Mouse (Mus musculus): ENCODE data around the gene Anks1b. TPM values are rescaled to one million over a fixed set of nuclear protein-coding genes. Genes with fewer than 3 reads are reported as not detected.

The Anks1b gene
- polyA plus RNA-seq, 1 experiment from 2014 or later, result 17.3 TPM

DNA sequence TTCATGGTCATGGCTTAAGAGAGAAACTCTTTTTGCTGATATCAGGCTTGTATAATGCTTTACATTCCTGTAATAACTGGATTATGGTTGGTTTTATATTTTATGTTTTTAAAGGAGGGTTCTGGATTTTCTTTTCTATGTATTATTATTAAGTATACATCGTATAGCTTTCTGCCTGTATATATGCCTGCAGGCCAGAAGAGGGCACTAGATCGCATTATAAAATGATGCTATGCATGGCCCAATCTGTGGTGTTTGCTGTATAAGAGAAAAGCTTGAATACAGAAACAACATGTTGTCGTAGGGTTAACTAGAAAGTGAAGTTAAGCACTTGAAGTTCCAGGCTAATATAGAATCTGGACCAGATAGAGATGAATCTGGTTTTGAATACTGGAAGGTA lies 362.0 kb downstream of the Anks1b start:
- Histone ChIP-seq H3K4me1 (replicated peaks; ENCODE audit: control insufficient read depth, insufficient read depth, low read length) (no peaks in the 10 kb centered on the region), H3K9ac (ENCODE audit: low read length) (no peak overlapping the region), H3K4me2 (ENCODE audit: low read depth, low read length, severe bottlenecking) (no peak overlapping the region), H3K4me3 (ENCODE audit: low read depth, low read length) (no peak overlapping the region), H3K36me3 (ENCODE audit: control insufficient read depth, insufficient read depth, low read length) (no peaks in the 10 kb centered on the region), H3K9me3 (ENCODE audit: control insufficient read depth, low read length) (no peaks in the 10 kb centered on the region), H3K27me3 (ENCODE audit: control insufficient read depth, insufficient read depth, low read length) (no peaks in the 10 kb centered on the region), H3K27ac (ENCODE audit: low read depth, low read length) (no peak overlapping the region)
- DNase-seq (ENCODE audit: low spot score) (no peak), ATAC-seq (replicated peaks; ENCODE audit: low FRiP score) (no peak)
- WGBS, result 73% methylated on average over 3 of the region's 3 CpGs

DNA sequence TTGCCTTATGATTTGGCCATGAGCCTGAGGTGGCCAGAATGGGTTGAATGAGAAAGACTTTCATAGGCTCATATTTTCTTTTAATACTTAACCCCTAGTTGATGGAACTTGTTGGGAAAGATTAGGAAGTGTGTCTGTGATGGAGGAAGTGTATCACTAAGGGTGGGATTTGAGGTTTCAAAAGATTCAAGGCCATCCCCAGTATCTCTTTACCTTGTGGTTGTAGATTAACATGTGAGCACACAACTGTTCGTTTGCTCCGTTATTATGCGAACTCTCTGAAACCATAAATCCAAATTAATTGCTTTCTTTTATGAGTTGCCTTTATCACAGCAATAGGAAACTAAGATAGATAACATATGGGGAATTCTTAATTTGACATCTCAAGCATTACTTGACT lies 364.0 kb downstream of the Anks1b start:
- Histone ChIP-seq H3K36me3 (ENCODE audit: control insufficient read depth, insufficient read depth, low read length) (no peaks in the 10 kb centered on the region), H3K9ac (ENCODE audit: low read length) (no peak overlapping the region), H3K4me2 (ENCODE audit: low read depth, low read length, severe bottlenecking) (no peak overlapping the region), H3K4me1 (replicated peaks; ENCODE audit: control insufficient read depth, insufficient read depth, low read length) (no peaks in the 10 kb centered on the region), H3K4me3 (ENCODE audit: low read depth, low read length) (no peak overlapping the region), H3K9me3 (ENCODE audit: control insufficient read depth, low read length) (no peaks in the 10 kb centered on the region), H3K27me3 (ENCODE audit: control insufficient read depth, insufficient read depth, low read length) (no peaks in the 10 kb centered on the region), H3K27ac (ENCODE audit: low read depth, low read length) (no peak overlapping the region)
- ATAC-seq (replicated peaks; ENCODE audit: low FRiP score) (no peak), DNase-seq (ENCODE audit: low spot score) (no peak)
- 94% methylated on average over 3 of the region's 3 CpGs for WGBS

DNA sequence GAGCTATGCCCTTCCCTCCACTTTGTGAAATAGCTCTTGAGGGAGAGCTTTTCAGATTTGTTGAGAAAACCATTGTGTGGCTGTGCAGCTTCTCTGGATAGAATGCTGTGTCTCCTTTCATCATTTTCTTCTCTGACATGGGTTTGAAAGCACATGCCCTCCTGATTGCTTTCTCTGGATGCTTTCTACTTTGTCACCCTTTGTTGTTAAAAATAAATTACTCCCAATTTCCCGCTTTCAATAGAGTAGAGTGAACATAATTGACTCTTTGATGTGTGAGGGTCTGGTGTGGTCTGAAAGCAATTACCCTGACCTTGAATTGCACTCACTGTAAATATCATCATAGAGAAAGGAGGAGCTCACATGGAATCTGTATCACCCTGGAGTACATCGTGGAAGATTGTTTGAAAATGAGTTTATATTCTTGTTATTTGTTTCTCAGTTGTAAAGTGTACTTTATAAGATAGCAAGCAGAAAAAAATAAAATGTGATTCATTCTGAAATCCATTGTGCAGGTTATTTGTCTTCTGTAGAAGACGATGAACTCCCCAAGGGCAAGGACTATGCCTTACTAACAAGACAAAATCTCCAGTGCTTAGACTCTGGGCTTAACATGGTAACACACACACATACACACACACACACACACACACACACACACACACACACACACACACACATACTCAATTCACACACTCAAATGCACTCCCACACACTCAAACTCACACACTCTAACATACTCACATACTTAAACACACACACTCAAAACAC lies 385.8 kb downstream of the Anks1b start:
- Histone ChIP-seq H3K9me3 (ENCODE audit: control insufficient read depth, low read length) (no peaks in the 10 kb centered on the region), H3K4me2 (ENCODE audit: low read depth, low read length, severe bottlenecking) (no peak overlapping the region), H3K4me1 (replicated peaks; ENCODE audit: control insufficient read depth, insufficient read depth, low read length) (no peaks in the 10 kb centered on the region), H3K27ac (ENCODE audit: low read depth, low read length) (no peak overlapping the region), H3K27me3 (ENCODE audit: control insufficient read depth, insufficient read depth, low read length) (no peaks in the 10 kb centered on the region), H3K4me3 (ENCODE audit: low read depth, low read length) (no peak overlapping the region), H3K9ac (ENCODE audit: low read length) (no peak overlapping the region), H3K36me3 (ENCODE audit: control insufficient read depth, insufficient read depth, low read length) (no peaks in the 10 kb centered on the region)
- DNase-seq (ENCODE audit: low spot score) (no peak), ATAC-seq (replicated peaks; ENCODE audit: low FRiP score) (peak; percentile 74)
- 28% methylated on average over 3 of the region's 3 CpGs for WGBS

DNA sequence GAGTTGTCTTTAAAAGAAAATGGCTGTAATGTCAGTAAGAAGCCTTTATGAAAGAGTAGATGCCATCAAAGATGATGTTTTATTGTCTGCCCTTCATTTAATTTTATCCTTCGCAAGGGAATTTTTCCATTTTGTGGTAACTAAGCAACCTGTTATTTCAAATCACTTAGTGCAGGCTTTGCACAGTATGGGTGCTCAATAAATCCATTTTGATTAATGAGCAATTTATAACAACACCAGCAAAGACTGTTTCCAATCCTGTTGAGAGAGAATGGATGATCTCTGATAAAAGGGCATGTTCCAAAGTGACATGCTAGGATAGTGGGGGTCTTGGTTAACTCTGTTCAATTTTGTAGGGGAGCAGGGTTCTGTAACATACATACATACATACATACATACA lies 398.0 kb downstream of the Anks1b start:
- H3K4me3 ChIP-seq (ENCODE audit: low read depth, low read length), result no peak overlapping the region
- H3K36me3 ChIP-seq (ENCODE audit: control insufficient read depth, insufficient read depth, low read length), result no peaks in the 10 kb centered on the region
- H3K9me3 ChIP-seq (ENCODE audit: control insufficient read depth, low read length), result no peaks in the 10 kb centered on the region
- no peaks in the 10 kb centered on the region for H3K4me1 ChIP-seq (replicated peaks; ENCODE audit: control insufficient read depth, insufficient read depth, low read length)
- DNase-seq (ENCODE audit: low spot score) (no peak), ATAC-seq (replicated peaks; ENCODE audit: low FRiP score) (no peak)
- no peak overlapping the region for H3K9ac ChIP-seq (ENCODE audit: low read length)
- WGBS, result 81% methylated on average over 1 of the region's 1 CpGs
- no peaks in the 10 kb centered on the region for H3K27me3 ChIP-seq (ENCODE audit: control insufficient read depth, insufficient read depth, low read length)
- H3K27ac ChIP-seq (ENCODE audit: low read depth, low read length), result no peak overlapping the region
- no peak overlapping the region for H3K4me2 ChIP-seq (ENCODE audit: low read depth, low read length, severe bottlenecking)

DNA sequence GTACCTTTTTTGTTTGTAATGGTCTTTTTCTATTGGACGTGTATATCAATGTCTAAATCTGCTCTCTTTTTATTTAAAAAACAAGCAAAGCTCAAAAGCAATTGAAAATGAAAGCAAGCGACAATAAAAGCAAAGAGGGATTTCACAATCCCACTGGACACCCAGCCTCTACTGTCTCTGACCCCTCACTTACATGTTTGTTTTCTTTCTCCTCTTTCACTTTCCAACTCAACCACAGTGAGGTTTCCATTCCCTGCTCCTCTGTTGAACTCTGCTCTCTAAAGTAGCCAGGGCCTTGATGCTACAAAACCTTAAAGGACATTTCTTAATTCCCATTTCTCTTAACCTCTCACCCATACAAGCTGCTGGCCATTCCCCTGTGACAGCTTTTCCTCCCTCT lies 400.0 kb downstream of the Anks1b start:
- WGBS, result 92% methylated on average over 2 of the region's 2 CpGs
- no peak for ATAC-seq (replicated peaks; ENCODE audit: low FRiP score)
- DNase-seq (ENCODE audit: low spot score), result no peak

DNA sequence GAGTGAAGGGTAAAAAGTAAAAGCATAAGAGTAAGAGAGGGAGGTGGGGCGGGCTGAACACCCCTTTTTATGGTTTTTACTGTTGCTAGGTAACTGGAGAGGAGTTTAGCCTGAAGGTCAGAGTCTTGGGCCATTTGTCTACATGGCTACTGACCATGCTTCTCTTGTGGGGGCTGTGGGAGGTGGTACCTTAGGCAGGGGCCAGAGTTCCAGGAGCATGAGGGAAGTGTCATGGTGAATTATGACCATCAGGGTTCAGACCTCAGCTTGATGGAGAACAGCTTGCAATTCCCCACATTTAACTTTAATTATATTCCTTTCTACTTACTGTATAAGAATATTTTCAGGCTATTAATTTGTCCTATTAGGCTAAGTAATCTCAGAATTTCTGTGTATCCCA lies 413.3 kb downstream of the Anks1b start:
- no peak for ATAC-seq (replicated peaks; ENCODE audit: low FRiP score)

More for the DNA sequence above, 400.0 kb downstream of the Anks1b start:
- Histone ChIP-seq H3K27me3 (ENCODE audit: control insufficient read depth, insufficient read depth, low read length) (no peaks in the 10 kb centered on the region), H3K36me3 (ENCODE audit: control insufficient read depth, insufficient read depth, low read length) (no peaks in the 10 kb centered on the region), H3K4me2 (ENCODE audit: low read depth, low read length, severe bottlenecking) (no peak overlapping the region), H3K4me3 (ENCODE audit: low read depth, low read length) (no peak overlapping the region), H3K9me3 (ENCODE audit: control insufficient read depth, low read length) (no peaks in the 10 kb centered on the region), H3K9ac (ENCODE audit: low read length) (no peak overlapping the region), H3K4me1 (replicated peaks; ENCODE audit: control insufficient read depth, insufficient read depth, low read length) (no peaks in the 10 kb centered on the region), H3K27ac (ENCODE audit: low read depth, low read length) (no peak overlapping the region)

DNA sequence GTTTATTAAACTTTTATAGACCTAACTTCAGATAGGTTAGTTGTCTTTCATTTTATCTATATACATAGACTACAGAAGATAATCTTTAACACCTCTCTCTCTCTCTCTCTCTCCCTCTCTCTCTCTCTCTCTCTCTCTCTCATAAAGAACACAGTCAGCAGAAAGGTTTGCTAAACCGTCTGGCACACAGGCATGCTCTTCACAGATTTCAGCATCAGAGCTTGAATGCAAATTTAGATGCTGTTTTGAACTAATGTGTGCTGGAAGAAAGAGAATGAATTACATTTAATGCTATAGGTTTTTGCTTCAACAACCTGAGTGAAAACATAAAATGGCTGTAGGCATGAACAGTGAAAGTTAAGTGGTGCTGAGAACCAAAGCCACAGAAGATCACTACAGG lies 429.9 kb downstream of the Anks1b start:
- no peaks in the 10 kb centered on the region for H3K27me3 ChIP-seq (ENCODE audit: control insufficient read depth, insufficient read depth, low read length)
- H3K9ac ChIP-seq (ENCODE audit: low read length), result no peak overlapping the region
- ATAC-seq (replicated peaks; ENCODE audit: low FRiP score) (no peak), DNase-seq (ENCODE audit: low spot score) (no peak)
- 55% methylated on average over 1 of the region's 1 CpGs for WGBS
- H3K4me3 ChIP-seq (ENCODE audit: low read depth, low read length), result no peak overlapping the region
- no peaks in the 10 kb centered on the region for H3K4me1 ChIP-seq (replicated peaks; ENCODE audit: control insufficient read depth, insufficient read depth, low read length)
- H3K27ac ChIP-seq (ENCODE audit: low read depth, low read length), result no peak overlapping the region
- H3K36me3 ChIP-seq (ENCODE audit: control insufficient read depth, insufficient read depth, low read length), result no peaks in the 10 kb centered on the region
- H3K4me2 ChIP-seq (ENCODE audit: low read depth, low read length, severe bottlenecking), result no peak overlapping the region
- H3K9me3 ChIP-seq (ENCODE audit: control insufficient read depth, low read length), result no peaks in the 10 kb centered on the region

More for the DNA sequence above, 413.3 kb downstream of the Anks1b start:
- Histone ChIP-seq H3K4me2 (ENCODE audit: low read depth, low read length, severe bottlenecking) (no peak overlapping the region), H3K9ac (ENCODE audit: low read length) (no peak overlapping the region), H3K4me3 (ENCODE audit: low read depth, low read length) (no peak overlapping the region), H3K27me3 (ENCODE audit: control insufficient read depth, insufficient read depth, low read length) (no peaks in the 10 kb centered on the region), H3K36me3 (ENCODE audit: control insufficient read depth, insufficient read depth, low read length) (no peaks in the 10 kb centered on the region), H3K4me1 (replicated peaks; ENCODE audit: control insufficient read depth, insufficient read depth, low read length) (no peaks in the 10 kb centered on the region), H3K27ac (ENCODE audit: low read depth, low read length) (no peak overlapping the region), H3K9me3 (ENCODE audit: control insufficient read depth, low read length) (no peaks in the 10 kb centered on the region)
- no peak for DNase-seq (ENCODE audit: low spot score)
- WGBS, result 80% methylated on average over 1 of the region's 1 CpGs

DNA sequence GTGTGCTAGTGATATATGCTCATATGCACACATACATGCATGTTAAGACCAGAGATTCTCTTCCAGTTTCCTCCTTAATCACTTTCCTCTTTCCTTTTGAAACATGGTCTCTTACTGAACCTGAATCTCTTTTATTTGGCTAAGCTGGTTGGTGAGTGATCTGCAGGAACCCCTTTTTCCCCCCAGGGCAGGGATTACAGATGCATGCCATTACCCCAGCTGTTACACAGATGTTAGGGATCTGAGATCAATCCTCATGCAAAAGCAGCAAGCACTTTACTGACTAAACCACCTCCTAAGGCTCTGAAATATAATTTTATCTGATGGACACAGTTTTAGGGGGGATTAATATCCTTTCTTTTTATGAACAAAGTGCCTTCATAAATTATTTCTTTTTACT lies 432.8 kb downstream of the Anks1b start:
- no peak overlapping the region for H3K4me3 ChIP-seq (ENCODE audit: low read depth, low read length)

DNA sequence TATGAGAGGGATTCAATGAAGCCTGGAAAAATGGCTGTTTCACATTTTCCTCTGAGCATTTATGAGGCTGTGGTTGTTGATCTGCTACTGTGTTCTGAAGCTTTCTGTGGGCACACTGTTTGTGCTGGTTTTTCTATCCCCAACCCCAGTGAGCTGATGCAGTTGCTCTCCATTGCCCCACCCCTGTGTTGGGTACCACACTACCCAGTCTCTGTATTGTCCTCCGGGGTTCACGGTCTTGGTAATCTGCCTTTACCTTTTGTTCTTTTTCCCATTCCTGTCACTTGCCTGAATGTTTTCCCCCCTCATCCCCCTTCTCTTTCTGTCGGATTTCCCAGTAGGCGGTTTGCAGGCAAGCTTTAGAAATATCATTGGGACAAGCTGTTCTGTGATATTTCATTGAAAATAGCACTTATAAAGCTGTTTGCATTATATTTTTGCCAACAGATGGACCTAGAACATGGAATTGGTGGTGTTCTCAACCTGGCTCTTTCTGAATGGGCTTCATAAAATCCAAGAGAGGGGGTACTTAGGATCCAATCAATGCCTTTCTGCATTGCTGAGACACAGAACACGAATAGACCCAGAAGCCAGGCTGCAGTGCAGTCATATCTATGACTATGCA lies 434.7 kb downstream of the Anks1b start:
- WGBS, result 56% methylated on average over 5 of the region's 5 CpGs
- ATAC-seq (replicated peaks; ENCODE audit: low FRiP score) (no peak), DNase-seq (ENCODE audit: low spot score) (no peak)
- Histone ChIP-seq H3K9ac (ENCODE audit: low read length) (no peak overlapping the region), H3K4me2 (ENCODE audit: low read depth, low read length, severe bottlenecking) (no peak overlapping the region), H3K36me3 (ENCODE audit: control insufficient read depth, insufficient read depth, low read length) (no peaks in the 10 kb centered on the region), H3K4me1 (replicated peaks; ENCODE audit: control insufficient read depth, insufficient read depth, low read length) (no peaks in the 10 kb centered on the region), H3K27me3 (ENCODE audit: control insufficient read depth, insufficient read depth, low read length) (no peaks in the 10 kb centered on the region), H3K27ac (ENCODE audit: low read depth, low read length) (no peak overlapping the region), H3K4me3 (ENCODE audit: low read depth, low read length) (no peak overlapping the region), H3K9me3 (ENCODE audit: control insufficient read depth, low read length) (no peaks in the 10 kb centered on the region)

More for the DNA sequence above, 432.8 kb downstream of the Anks1b start:
- no peaks in the 10 kb centered on the region for H3K4me1 ChIP-seq (replicated peaks; ENCODE audit: control insufficient read depth, insufficient read depth, low read length)
- no peak overlapping the region for H3K27ac ChIP-seq (ENCODE audit: low read depth, low read length)
- ATAC-seq (replicated peaks; ENCODE audit: low FRiP score), result no peak
- no peak overlapping the region for H3K4me2 ChIP-seq (ENCODE audit: low read depth, low read length, severe bottlenecking)
- no peaks in the 10 kb centered on the region for H3K9me3 ChIP-seq (ENCODE audit: control insufficient read depth, low read length)
- no peaks in the 10 kb centered on the region for H3K27me3 ChIP-seq (ENCODE audit: control insufficient read depth, insufficient read depth, low read length)
- H3K9ac ChIP-seq (ENCODE audit: low read length), result no peak overlapping the region
- H3K36me3 ChIP-seq (ENCODE audit: control insufficient read depth, insufficient read depth, low read length), result no peaks in the 10 kb centered on the region
- no peak for DNase-seq (ENCODE audit: low spot score)
